Mouse (Mus musculus): ENCODE results near the gene Phf12.
A peak's percentile ranks its signal among the peaks of the same experiment; 100 is the strongest.

The Phf12 gene

DNA sequence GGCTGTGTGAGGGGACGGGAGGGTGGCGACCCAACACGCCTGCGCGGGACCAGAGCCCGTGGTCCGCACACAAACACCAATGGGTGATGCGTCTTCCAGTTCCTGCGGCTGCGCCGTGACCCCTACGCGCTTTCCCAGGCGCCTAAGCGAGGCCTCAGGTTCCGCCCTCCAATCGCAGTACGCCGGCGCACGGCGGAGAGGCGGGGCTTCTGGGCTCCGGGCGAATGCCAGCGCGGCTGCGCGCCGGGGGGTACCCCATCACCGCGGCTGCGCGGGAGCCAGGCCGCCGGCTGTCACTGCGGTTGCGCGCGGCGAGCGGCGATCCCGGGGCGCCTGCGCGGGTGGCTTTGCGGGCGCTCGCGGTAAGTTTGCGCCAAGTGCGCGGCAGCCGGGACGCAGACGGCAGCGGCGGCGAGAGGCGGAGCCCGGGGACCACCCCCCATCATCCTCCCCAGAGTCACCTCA lies at the start of gene Phf12:
Gene Phf12 (plus strand): TSS at position 314 of the 465 bp plus-strand sequence.
- DNase-seq (ENCODE audit: low spot score) = peak; percentile 99

DNA sequence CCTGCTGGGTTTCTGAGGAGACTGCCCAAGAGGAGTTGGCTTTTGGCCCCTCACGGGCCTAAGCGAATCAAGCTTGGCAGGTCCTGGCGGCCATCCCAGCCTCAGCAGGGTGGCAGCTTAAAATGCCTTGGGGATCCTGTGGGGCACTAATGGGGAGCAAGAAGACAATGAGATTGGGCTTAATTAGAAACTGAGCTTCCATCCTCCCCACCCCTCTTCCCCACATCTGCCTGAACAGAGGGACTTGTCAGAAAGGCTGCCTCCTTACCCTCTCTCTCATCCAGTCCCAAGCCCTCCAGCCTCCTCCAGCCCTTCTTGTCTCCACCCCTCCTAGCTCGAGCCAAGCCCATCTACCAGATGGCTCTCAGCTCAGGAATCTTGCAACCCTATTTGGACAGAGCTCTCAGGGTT lies 48.4 kb upstream of the Phf12 start:
- DNase-seq (ENCODE audit: low spot score) = no peak

DNA sequence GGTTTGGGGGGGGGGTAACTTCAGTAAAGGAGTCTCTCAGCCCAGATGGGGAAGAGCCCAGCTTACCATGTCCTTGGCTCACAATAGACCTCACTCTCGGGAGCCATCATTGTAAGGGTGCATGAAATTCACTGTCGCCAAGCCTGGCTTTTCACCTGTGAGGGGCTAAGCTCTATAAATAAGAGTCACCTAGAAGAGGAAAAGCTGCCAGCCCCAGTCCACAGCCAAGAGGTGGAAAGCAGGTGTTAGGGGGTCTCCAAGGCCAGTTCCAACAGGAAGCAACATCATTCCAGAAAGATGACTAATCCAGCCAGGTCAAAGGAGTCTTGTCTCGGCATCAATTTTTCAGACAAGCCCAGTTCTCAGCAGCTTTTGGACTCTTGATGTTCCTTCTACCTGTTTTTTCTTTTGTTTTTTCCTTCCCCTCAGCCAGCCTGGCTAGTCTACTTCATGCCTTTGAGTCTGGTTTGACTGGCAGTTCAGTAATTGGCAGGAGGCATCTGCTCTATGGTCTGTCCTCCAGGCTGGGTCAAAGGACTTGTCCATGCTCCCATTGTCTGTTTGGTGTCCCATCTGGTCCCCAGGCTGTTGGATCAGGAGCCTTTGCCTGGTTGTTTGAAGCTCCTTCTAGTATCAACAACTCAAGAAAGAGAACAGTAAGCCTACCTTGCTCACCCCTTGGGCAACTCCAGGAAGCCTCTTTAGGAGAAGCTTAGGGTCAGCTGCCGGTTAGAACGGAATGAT lies 47.8 kb upstream of the Phf12 start:
- no peak for DNase-seq (ENCODE audit: low spot score)

DNA sequence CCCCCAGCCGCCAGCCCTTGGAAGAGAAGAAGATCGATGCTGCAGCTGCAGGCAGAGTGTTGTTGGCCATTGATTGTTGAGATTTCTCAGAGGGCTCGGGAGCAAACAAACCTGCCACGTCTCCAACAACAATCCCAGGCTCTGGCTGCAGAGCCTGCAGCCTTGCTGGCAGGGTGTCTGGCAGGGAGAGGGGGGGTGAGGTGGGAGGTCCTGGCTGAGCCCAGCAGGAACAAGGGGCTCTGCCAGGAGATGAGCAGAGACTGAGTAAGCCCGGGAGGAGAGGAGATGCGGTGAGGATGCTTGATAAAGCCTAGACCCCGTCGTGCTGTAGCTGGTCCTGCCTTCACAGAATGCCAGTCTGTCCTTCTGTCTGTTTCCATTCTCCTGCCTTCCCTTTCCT lies 45.7 kb upstream of the Phf12 start:
- DNase-seq (ENCODE audit: low spot score) = no peak

DNA sequence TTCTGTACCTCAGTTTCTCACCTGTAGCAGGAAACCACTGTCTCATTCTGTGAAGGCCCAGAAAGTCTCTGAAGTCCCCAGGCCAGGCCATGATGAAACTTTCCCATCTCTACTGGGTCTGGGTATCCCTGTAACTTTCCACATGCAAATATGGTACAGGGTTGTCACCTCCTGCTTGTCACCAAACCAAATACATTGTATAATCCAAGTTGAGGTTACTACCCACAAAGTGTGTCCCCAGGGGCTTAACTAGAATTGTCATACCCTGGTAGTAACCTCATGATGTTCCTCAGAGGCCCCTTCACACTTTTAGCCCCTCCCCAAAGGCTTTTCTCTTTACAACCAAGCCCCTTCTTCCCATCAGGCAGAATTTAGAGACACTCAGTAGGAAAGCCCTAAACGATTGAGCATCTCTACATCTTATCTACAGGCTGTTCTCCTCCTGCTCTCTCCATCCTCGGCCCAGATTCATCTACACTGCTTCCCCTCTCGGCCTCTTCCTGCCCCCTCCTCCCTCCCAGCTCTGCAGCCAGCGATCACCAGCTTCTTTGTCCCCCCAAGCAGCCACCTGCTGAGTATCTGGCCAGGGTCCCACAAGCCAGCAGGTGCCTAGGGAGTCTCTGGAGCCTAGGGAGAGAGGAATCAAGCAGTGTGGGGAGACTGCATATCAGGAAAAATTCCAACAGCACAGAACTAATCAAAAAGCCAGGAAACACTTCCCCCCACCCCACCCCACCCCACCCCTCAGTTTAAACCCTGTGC lies 44.7 kb upstream of the Phf12 start:
- DNase-seq (ENCODE audit: low spot score) = no peak

DNA sequence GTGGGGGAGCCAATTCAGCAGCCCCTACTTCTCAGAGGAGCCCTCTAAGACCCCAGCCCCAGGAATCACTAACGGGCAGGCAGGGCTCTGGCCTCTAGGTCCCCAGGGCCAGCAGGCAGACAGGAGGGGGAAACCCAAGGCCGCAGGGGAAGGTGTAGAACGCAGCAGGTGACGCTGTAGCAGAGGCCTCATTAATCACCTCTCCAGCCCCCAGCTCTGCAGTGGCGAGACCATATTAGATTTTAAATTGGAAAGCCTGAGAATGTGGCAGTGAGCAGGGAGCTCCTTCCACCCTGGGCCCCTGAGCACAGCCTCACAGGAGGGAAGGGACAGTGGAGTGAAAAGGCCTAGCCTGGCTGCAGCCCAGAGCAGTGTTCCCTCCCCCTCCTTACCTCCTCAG lies 40.3 kb upstream of the Phf12 start:
- no peak for DNase-seq (ENCODE audit: low spot score)

DNA sequence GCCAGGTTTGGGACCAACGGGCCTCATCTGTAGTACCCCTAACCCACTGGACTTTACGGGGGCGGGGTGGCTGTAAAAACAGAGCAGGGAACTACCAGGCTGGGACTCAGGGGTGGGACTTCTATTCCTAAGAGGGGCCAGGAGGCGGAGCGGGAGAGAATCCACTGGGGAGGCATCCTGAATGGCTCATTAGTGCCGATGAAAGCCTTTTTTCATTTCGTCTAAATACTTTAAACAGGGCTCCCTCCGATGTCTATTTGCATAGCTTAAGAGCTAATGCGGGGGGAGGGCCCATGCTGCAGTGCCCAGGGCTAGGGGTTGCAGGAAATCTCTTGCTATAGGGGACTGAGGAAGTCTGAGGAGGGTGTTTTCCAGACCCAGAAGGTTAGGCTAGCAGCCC lies 34.7 kb upstream of the Phf12 start:
- no peak for DNase-seq (ENCODE audit: low spot score)

DNA sequence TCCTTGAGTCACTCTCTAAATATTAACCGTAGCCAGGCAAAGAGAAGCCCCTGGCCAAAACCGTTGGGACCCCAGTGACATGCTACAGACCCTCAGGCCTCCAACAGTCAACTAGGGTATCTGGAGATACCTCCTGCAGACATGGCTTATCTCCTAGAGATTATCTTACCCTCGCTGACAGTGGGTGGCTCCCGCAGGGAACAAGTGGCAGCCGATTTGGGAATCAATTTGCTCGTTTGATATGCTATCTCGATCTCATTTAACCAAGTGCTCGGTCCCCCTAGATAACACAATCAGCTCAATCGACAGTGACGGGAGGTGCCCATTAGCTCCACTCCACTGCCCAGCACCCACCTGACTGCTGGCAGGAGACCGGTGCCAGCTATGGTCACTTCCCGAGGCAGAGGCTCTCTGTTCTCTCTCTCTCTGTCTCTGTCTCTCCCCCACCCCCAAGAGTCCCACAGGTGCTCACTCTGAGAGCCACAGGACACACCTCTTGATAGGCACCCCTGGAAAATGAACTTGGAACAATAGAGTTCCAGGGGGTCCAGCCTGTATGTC lies 32.3 kb upstream of the Phf12 start:
- no peak for DNase-seq (ENCODE audit: low spot score)

DNA sequence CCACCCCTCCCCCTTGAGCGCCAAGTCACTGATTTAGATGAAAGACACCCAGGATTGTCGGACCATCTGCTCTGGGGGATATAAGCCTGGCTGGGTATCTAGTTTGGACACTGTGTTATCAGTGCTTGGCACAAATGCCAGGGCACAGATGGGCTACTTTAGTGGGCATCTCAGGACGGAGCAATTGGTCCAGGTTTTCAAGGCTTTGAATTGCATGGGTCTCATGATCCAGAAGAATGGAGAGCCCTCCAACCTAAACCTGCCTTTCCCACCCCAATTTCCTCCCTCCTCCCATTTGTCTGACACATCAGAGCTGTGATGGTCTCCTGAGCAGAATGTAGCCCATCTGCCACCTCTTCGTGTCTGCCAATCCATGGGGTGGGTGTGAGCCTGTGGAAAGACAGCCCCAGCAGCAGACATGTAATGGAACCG lies 31.7 kb upstream of the Phf12 start:
- no peak for DNase-seq (ENCODE audit: low spot score)

DNA sequence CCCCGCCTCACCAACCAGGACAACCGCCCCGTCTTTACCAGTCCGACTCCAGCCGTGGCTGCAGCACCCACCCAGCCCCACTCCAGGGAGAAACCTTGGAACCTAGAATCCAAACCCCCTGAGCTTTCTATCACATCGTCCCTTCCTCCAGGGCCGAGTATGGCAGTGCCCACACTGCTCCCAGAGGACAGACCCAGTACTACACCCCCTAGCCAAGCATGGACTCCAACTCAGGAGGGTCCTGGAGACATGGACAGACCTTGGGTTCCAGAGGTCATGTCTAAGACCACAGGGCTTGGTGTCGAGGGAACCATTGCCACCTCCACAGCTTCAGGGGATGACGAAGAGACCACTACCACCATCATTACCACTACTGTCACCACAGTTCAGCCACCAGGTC lies 28.9 kb upstream of the Phf12 start:
- no peak for DNase-seq (ENCODE audit: low spot score)

DNA sequence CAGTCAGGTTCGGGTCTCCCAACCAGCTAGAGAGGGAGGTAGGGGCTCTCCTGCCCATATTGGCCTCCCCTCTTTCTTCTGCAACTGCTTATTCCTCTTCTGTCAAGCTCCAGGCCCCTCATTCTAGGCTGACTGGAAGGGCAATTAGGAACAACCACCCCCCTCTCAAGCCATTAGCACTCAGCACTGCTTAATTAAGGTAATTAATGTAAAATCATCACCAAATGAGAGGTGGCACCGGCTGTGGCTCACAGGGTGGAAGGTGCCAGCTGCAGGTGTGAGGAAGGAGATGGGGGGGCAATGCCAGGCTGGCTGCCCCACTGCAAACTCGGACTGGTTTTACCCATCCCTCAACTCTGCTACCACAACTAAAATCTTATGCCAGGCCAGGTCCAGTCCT lies 26.1 kb upstream of the Phf12 start:
- DNase-seq (ENCODE audit: low spot score) = no peak

DNA sequence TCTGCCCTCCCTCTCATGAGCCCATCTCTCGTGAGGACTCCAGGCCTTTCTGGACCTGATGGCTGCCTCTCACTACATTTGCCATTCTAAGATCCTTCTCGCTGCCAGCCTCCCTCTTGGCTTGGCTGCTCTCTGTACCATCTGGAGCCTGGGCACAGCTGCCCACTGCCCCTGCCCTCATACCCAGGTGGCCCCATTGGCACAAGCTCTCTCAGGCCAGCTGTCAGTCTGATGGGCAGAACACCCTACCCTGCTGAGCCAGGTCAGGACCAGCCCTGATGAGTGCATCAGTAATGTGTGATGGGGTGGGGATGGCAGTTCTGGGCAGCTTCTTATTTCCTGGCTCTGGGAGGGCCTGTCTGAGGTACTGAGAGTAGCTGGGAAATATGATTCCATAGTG lies 24.3 kb upstream of the Phf12 start:
- no peak for DNase-seq (ENCODE audit: low spot score)

DNA sequence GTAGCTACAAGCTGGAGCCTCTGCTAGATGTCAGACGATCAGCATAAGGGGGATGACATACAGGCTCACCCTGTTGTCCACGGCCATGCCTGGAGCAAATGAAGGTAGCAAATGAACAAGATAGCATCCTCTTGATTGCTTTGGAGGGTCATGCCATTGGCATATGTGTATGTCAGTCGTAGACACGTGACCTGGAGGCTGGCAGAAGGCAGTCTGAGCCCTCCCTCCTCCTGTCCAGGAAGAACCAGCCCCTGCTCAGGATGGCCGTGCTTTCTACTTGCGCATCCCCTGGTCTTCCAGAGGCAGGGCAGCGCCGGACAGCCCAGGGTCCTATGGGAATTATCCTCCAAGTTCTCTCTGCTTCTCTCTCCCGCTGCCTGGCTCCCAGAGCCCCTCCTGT lies 23.6 kb upstream of the Phf12 start:
- no peak for DNase-seq (ENCODE audit: low spot score)

DNA sequence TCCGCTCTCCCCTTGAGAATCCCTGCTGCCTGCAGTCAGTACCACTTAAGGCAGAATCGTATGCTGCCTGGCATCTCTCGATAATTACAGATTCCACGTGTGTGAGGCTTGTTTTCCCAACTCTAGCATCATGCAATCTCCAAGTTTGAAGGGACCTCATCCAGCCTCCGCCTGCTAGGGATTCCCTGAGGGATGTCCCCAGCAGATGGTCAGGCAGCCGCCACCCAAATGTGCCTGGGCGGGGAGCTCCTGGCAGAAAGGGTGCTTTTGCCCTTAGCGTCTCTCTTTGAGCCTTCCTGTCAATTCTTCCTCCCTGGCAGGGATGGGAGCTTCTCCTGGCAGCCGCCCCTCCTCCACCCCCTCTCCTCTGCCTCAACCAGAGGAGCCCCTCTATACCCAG lies 22.4 kb upstream of the Phf12 start:
- DNase-seq (ENCODE audit: low spot score) = no peak

DNA sequence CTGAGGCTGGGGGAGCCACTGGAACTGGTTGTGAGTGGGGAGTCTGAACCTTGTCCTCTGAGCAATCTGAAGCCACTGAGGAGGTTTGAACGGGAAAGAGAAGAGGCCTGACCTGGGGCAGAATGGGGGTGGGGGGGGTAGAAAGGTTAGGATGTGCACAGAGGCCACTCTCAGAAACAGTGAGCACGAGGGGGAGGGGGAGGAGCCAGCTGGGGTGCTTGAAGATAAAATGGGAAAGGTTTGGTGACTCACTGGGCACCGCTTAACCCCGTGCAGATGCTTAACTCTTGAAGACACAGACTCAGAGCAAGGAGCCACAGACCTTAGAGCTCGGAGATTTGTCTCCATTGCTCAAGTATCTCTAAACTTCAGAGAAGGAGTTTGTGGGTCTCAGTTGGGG lies 21.7 kb upstream of the Phf12 start:
- no peak for DNase-seq (ENCODE audit: low spot score)

DNA sequence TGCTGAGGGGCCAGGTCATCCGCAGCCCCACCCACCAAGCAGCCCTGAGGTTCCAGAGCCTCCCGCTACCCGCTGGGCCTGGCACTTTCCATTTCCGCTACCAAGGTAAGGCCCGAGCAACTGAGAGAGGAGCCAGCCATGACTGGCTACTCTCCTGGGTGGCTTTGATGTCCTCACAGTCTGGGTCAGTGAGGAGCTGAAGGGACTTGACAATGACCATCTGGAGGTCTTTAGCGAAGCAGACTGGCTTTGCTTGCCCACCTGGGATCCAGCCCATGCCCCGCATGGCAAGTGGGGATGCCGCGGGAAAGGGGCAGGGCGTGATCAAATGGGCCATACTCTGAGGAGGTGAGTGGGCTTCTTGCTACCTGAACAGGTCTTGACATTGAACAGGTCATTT lies 19.6 kb upstream of the Phf12 start:
- no peak for DNase-seq (ENCODE audit: low spot score)

DNA sequence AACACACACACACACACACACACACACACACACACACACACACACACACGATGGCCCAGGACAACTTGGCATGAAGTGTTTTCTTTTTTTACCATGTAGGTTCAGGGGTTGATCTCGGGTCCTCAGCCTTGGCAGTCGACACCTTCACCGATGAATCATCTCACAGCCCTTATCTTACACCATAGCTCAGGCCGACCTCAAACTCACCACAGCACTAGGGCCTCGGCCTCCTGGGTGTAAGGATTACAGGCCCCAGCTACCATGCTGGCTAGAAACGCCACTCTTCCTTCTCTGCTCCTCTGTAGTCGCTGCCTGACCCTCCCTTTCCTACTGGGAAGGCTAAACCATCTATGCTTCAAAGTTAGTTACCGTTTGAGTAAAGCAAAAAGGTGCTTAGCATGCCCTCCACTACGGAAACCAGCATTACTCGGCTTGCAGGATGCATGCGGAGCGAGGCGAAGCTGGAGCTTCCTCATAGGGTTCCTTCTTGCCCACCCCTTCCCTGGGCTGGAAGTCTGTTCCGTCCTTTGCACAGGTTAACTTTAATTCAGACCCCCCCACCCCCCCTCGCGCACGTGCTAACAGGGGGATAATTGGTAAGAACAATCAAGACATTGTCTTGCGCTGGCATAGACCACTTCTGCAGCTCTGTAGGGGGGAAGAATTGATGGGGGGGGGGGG lies 18.0 kb upstream of the Phf12 start:
- DNase-seq (ENCODE audit: low spot score) = no peak

DNA sequence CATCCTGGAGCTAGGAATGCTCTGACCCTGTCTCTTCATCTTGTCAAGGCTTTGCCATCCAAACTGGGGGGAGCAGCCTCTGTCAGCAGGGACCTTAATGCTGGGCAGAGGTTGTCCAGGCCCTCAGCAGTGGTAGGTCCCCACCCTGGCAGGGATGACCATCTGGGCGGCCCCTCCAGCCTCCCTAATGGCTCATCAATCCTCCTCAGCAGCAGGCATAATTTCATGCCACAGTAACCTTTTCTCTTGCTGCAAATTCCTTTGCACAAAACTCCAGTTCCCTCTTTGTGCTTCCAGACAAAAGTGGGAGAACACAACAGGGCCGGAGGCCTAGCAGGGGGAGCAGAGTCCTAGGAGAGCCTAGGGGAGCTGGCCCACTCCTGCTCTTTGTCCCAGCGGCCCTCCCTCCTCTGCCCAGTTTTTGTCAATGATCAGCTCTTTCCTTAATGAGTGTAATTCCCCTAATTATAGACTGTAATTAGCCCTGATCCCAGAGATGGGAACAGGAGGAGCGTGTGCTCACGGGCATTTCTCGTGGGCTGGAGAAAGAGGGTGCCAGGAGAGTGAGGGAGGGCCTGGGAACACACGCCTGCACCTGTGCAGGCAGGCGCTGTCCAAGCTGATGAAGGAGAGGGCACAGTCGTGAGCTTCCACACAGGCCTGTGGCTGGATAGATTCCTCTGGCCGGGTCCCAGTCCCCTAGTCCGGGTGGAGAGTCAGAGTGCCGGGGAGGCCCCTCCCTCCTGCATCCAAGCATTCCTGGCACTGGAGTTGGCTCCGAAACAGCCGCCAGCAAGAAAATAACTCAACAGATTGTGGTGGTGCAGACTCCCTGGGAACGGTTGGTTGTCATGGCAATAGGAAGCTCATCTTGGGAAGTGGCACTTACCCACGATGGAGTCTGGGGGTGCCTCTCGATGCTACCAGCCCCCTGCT lies 17.2 kb upstream of the Phf12 start:
- no peak for DNase-seq (ENCODE audit: low spot score)

DNA sequence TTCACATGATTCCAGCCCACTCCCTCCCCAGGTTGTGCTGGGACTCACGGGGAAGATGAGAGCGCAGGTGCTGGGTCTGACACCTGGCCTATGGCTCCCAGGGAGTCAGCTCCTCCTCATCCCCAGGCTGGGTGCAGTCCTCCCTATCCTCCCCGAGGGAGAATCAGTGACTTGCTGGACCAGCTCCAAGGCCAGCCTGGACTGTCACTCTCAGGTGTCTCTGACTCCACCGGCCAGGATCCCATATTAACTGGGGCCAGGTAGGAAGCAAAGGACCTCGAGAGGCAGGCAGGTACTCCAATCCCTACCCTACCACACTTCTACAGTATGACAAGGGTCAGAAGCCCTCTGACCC lies 16.5 kb upstream of the Phf12 start:
- no peak for DNase-seq (ENCODE audit: low spot score)

DNA sequence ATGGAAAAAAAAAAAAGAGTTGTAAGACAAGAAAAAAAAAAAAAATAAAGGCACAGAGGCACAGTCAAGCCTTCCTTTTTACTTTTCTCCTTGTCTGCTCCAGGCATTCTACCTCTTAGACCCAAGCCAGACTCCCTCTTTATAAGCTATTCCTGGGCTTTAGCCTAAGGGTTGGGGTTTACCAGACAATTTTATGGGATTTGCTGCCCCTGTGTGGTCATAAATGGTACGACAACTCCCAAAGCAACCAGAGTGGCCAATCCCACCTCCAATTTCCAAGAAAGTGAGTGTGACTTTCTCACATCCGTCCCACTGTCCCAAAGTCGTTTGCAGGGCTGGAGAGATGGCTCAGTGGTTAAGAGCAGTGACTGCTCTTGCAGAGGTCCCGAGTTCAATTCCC lies 15.4 kb upstream of the Phf12 start:
- DNase-seq (ENCODE audit: low spot score) = peak; percentile 74

DNA sequence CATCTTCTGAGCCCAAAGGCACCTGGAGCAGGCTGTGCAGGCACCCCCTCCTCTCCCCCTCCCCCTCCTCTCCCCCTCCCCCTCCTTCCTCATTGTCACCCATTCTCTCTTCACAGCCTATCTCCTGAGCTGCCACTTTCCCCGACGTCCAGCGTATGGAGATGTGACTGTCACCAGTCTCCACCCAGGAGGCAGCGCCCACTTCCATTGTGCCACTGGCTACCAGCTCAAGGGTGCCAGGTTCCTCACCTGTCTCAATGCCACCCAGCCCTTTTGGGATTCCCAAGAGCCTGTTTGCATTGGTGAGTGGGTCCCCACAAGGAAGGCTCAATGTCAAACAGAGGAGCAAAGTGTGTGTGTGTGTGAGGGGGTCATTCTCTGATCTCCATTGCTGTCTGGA lies 13.8 kb upstream of the Phf12 start:
- no peak for DNase-seq (ENCODE audit: low spot score)

DNA sequence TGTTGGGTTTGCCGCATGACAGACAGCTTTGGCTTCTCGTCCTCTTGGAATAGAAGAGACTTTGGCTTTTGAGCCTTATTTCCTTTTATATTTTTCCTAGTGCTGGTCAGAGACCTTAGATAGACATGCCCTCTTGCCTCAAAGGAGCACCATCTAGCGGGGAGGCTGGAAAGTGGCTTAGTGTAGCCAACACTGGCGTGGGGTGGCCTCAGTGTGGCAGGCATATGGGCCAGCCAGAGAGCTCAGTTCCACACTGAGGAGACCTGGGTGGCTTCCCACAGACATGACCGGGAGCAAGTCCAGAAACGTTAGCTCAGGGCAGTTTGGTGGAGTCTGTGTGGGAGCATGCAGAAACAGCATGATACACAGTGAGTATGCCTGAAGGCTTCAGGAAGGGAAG lies 11.8 kb upstream of the Phf12 start:
- no peak for DNase-seq (ENCODE audit: low spot score)

Data from urinary bladder, postnatal 14 days (tissue).